Mouse (Mus musculus) C2C12 (cell line): Measurements from ENCODE around the gene Hist1h3d.

Source experiments
- CEBPB ChIP-seq: IDR thresholded peaks from one replicate; pipeline ENCODE4 v1.6.1; 2011; ENCODE audit warnings: low read depth, mild to moderate bottlenecking, control low read depth, moderate library complexity
- CTCF ChIP-seq: IDR thresholded peaks from one replicate; pipeline ENCODE4 v1.5.1; 2011; ENCODE audit not compliant: control insufficient read depth, insufficient read depth, insufficient read length
- FOSL1 ChIP-seq: IDR thresholded peaks from one replicate; pipeline ENCODE4 v1.8.0; 2011; ENCODE audit warnings: mild to moderate bottlenecking, low read length; ENCODE audit not compliant: poor library complexity, insufficient read depth, severe bottlenecking
- MAX ChIP-seq: IDR thresholded peaks from one replicate; pipeline ENCODE4 v1.6.1; 2011; ENCODE audit warnings: mild to moderate bottlenecking, control low read depth
- MYOD1 ChIP-seq: IDR thresholded peaks from one replicate; pipeline ENCODE4 v1.6.1; 2011; ENCODE audit warnings: low read depth; ENCODE audit not compliant: control insufficient read depth, insufficient read length
- MYOG ChIP-seq: IDR thresholded peaks from one replicate; pipeline ENCODE4 v1.6.1; 2011; ENCODE audit not compliant: control insufficient read depth, insufficient read length; ENCODE audit errors: extremely low read depth
- USF1 ChIP-seq: IDR thresholded peaks from one replicate; pipeline ENCODE4 v1.6.1; 2011; ENCODE audit warnings: low read depth, mild to moderate bottlenecking, control low read depth, moderate library complexity

- no peak for TF ChIP-seq CTCF
- TF ChIP-seq USF1, result no peak
- no peak for TF ChIP-seq MYOD1
- no peak for TF ChIP-seq MAX
- TF ChIP-seq MYOG, result no peak
- TF ChIP-seq FOSL1, result no peak
- no peak for TF ChIP-seq CEBPB
Measured at GRCm38 (mm10) chr13:23622861-23623450, 47.4 kb downstream of the Hist1h3d start.
